Mouse (Mus musculus): ENCODE measurements around the gene Git1.

The Git1 gene

GRCm38 (mm10) chr11:77483510-77484255 is 9.7 kb upstream of the Git1 start:
- no peak for DNase-seq

GRCm38 (mm10) chr11:77485229-77485628 is 8.1 kb upstream of the Git1 start:
- DNase-seq = no peak

GRCm38 (mm10) chr11:77486798-77487197 is 6.6 kb upstream of the Git1 start:
- DNase-seq = peak in 1 of 2 experiments; percentile 54

- no peak for DNase-seq
These were observed 4.4 kb upstream of the Git1 start for GRCm38 (mm10) chr11:77488771-77489581.

- DNase-seq = peak; percentile 82 to 88
These were observed 3.6 kb upstream of the Git1 start, which contains the start of gene Ankrd13b for GRCm38 (mm10) chr11:77489591-77490235. Gene Ankrd13b (minus strand): TSS chr11:77489678.

GRCm38 (mm10) chr11:77490451-77490850 is 2.9 kb upstream of the Git1 start:
- DNase-seq = no peak

- peak; percentile 87 to 94 for DNase-seq
These were observed 2.2 kb upstream of the Git1 start for GRCm38 (mm10) chr11:77491123-77491501.

- peak in 1 of 2 experiments; percentile 67 for DNase-seq
These were observed 1.7 kb upstream of the Git1 start for GRCm38 (mm10) chr11:77491502-77492291.

GRCm38 (mm10) chr11:77492311-77492871 is 971 bp upstream of the Git1 start:
- peak in 1 of 2 experiments; percentile 58 for DNase-seq

- peak; percentile 96 to 98 for DNase-seq
These were observed 440 bp upstream of the Git1 start for GRCm38 (mm10) chr11:77492911-77493332.

- no peak for DNase-seq
These were observed 948 bp downstream of the Git1 start for GRCm38 (mm10) chr11:77494344-77494676.

- DNase-seq = no peak
These were observed 1.4 kb downstream of the Git1 start for GRCm38 (mm10) chr11:77494782-77495181.

- DNase-seq = no peak
These were observed 2.1 kb downstream of the Git1 start for GRCm38 (mm10) chr11:77495507-77495906.

- DNase-seq = peak; percentile 86 to 89
These were observed 4.0 kb downstream of the Git1 start for GRCm38 (mm10) chr11:77497341-77497756.

GRCm38 (mm10) chr11:77497851-77498250 is 4.5 kb downstream of the Git1 start:
- DNase-seq = peak; percentile 63 to 70

GRCm38 (mm10) chr11:77498261-77499139 is 5.1 kb downstream of the Git1 start:
- no peak for DNase-seq

- no peak for DNase-seq
These were observed 6.0 kb downstream of the Git1 start for GRCm38 (mm10) chr11:77499354-77499753.

- DNase-seq = no peak
These were observed 7.3 kb downstream of the Git1 start for GRCm38 (mm10) chr11:77500361-77501325.

GRCm38 (mm10) chr11:77501392-77501791 is 8.0 kb downstream of the Git1 start:
- peak; percentile 80 to 89 for DNase-seq

GRCm38 (mm10) chr11:77501971-77502370 is 8.6 kb downstream of the Git1 start:
- DNase-seq = no peak
